Mouse (Mus musculus) hindbrain, embryonic 14.5 days (tissue): Measurements from ENCODE around the gene Edar. TPM values are rescaled to one million over a fixed set of nuclear protein-coding genes. Genes with fewer than 3 reads are reported as not detected.

Experiments used
- ATAC-seq: fragments of 200-750 bp; cut with Nextera tagmentation; 2 replicates; pipeline ENCODE4 v1.8.0; 2017; ENCODE audit warnings: moderate number of reproducible peaks, mild to moderate bottlenecking, moderate TSS enrichment, moderate library complexity; ENCODE audit not compliant: low FRiP score
- DNase-seq: peaks from one replicate; pipeline ENCODE4 v3.0.0-alpha.2; 2015; ENCODE audit warnings: low spot score
- H3K27ac ChIP-seq: fragments of 300-500 bp; sonication (generic); 2 replicates; pipeline ENCODE4 v1.5.1; 2014; ENCODE audit warnings: mild to moderate bottlenecking, moderate library complexity
- H3K27me3 ChIP-seq: fragments of 300-500 bp; sonication (generic); 2 replicates; pipeline ENCODE4 v1.6.1; 2014; ENCODE audit warnings: mild to moderate bottlenecking, low read length, mixed read lengths; ENCODE audit not compliant: control insufficient read depth, insufficient read depth
- H3K36me3 ChIP-seq: fragments of 300-500 bp; sonication (generic); replicated peaks from 2 replicates; pipeline ENCODE4 v1.6.1; 2014; ENCODE audit not compliant: control insufficient read depth, insufficient read depth
- H3K4me1 ChIP-seq: fragments of 300-500 bp; sonication (generic); replicated peaks from 2 replicates; pipeline ENCODE4 v1.6.1; 2014; ENCODE audit warnings: antibody characterized with exemption, low read length, mixed read lengths; ENCODE audit not compliant: control insufficient read depth, insufficient read depth
- H3K4me2 ChIP-seq: fragments of 300-500 bp; sonication (generic); replicated peaks from 2 replicates; pipeline ENCODE4 v1.6.1; 2014; ENCODE audit warnings: mild to moderate bottlenecking, moderate library complexity
- H3K4me3 ChIP-seq: fragments of 300-500 bp; sonication (generic); replicated peaks from 2 replicates; pipeline ENCODE4 v1.5.1; 2014; ENCODE audit warnings: mild to moderate bottlenecking, low read length
- H3K9ac ChIP-seq: fragments of 300-500 bp; sonication (generic); 2 replicates; pipeline ENCODE4 v1.6.1; 2014
- H3K9me3 ChIP-seq: fragments of 300-500 bp; sonication (generic); 2 replicates; pipeline ENCODE4 v1.6.1; 2016; ENCODE audit warnings: low read length; ENCODE audit not compliant: control insufficient read depth
- WGBS: fragments of 180-500 bp; shearing (Covaris S2); extraction: QIAGEN DNeasy Blood & Tissue Kit; methylation state at CpG from one replicate; pipeline ENCODE4 v1.1.7; 2014; 5-methylcytosine and 5-hydroxymethylcytosine counted together
- polyA plus RNA-seq: library from polyadenylated mRNA; unstranded; fragments of >200 nt; fragmentation: Nextera tagmentation; extraction: Ambion mirVana; gene quantifications from 2 replicates; pipeline ENCODE4 v1.2.1, GENCODE M21; 2014

Gene Edar
- polyA plus RNA-seq, 1 experiment from 2014 or later, result 0.24 TPM

GRCm38 (mm10) chr10:58691051-58691450 lies 15.6 kb upstream of the Edar start:
- Histone ChIP-seq H3K27ac (no peak overlapping the region), H3K4me2 (no peak overlapping the region), H3K36me3 (no peaks in the 10 kb centered on the region), H3K27me3 (no peaks in the 10 kb centered on the region), H3K9me3 (no peaks in the 10 kb centered on the region), H3K9ac (no peak overlapping the region), H3K4me3 (no peak overlapping the region), H3K4me1 (no peaks in the 10 kb centered on the region)
- 83% methylated on average over 6 of the region's 7 CpGs for WGBS
- DNase-seq, result no peak
- ATAC-seq, result no peak

GRCm38 (mm10) chr10:58679298-58679697 lies 3.8 kb upstream of the Edar start:
- 84% methylated on average over 6 of the region's 6 CpGs for WGBS
- ATAC-seq, result no peak
- no peak overlapping the region for H3K9ac ChIP-seq

GRCm38 (mm10) chr10:58673278-58674061 lies 2.0 kb downstream of the Edar start:
- peaks cover 8% of the 10 kb centered on the region; the same call in 1 of the 2 replicates for H3K4me1 ChIP-seq
- H3K9ac ChIP-seq, result no peak overlapping the region
- H3K9me3 ChIP-seq, result no peaks in the 10 kb centered on the region
- peak overlapping the region; percentile 48 for H3K27ac ChIP-seq
- no peaks in the 10 kb centered on the region for H3K36me3 ChIP-seq
- 24% methylated on average over 15 of the region's 15 CpGs for WGBS
- ATAC-seq (peak; percentile 66), DNase-seq (peak; percentile 80)
- no peaks in the 10 kb centered on the region for H3K27me3 ChIP-seq
- H3K4me2 ChIP-seq, result peak overlapping the region; percentile 31
- H3K4me3 ChIP-seq, result no peak overlapping the region

More at GRCm38 (mm10) chr10:58679298-58679697, 3.8 kb upstream of the Edar start:
- DNase-seq, result no peak
- Histone ChIP-seq H3K9me3 (no peaks in the 10 kb centered on the region), H3K27ac (no peak overlapping the region), H3K4me2 (no peak overlapping the region), H3K4me1 (0 out of 2 replicates have a peak, but pooled peaks cover 4% of the 10 kb centered on the region), H3K4me3 (no peak overlapping the region), H3K36me3 (no peaks in the 10 kb centered on the region), H3K27me3 (no peaks in the 10 kb centered on the region)

- H3K4me3 ChIP-seq, result no peak overlapping the region
- DNase-seq (no peak), ATAC-seq (no peak; the same call in 1 of the 2 replicates)
- no peak overlapping the region for H3K4me2 ChIP-seq
- H3K27ac ChIP-seq, result peak overlapping the region; percentile 48
- peaks cover 8% of the 10 kb centered on the region; the same call in 1 of the 2 replicates for H3K4me1 ChIP-seq
- no peaks in the 10 kb centered on the region for H3K27me3 ChIP-seq
- H3K36me3 ChIP-seq, result no peaks in the 10 kb centered on the region
- 29% methylated on average over 10 of the region's 10 CpGs for WGBS
- H3K9ac ChIP-seq, result no peak overlapping the region
- H3K9me3 ChIP-seq, result no peaks in the 10 kb centered on the region
Observed at GRCm38 (mm10) chr10:58672557-58673277, 2.7 kb downstream of the Edar start.

- ATAC-seq, result peak; percentile 48; the same call in 1 of the 2 replicates
- Histone ChIP-seq H3K9me3 (no peaks in the 10 kb centered on the region), H3K36me3 (no peaks in the 10 kb centered on the region), H3K4me3 (no peak overlapping the region), H3K4me2 (no peak overlapping the region), H3K27ac (no peak overlapping the region), H3K4me1 (no peaks in the 10 kb centered on the region), H3K9ac (no peak overlapping the region), H3K27me3 (no peaks in the 10 kb centered on the region)
- 79% methylated on average over 5 of the region's 5 CpGs for WGBS
- DNase-seq, result no peak
Observed at GRCm38 (mm10) chr10:58663868-58664267, 11.6 kb downstream of the Edar start.

GRCm38 (mm10) chr10:58663417-58663816 lies 12.0 kb downstream of the Edar start:
- ATAC-seq, result peak; percentile 67; the same call in 1 of the 2 replicates
- 72% methylated on average over 6 of the region's 6 CpGs for WGBS
- no peaks in the 10 kb centered on the region for H3K27me3 ChIP-seq
- H3K4me3 ChIP-seq, result no peak overlapping the region
- DNase-seq, result no peak
- no peaks in the 10 kb centered on the region for H3K36me3 ChIP-seq
- H3K9ac ChIP-seq, result no peak overlapping the region
- H3K27ac ChIP-seq, result no peak overlapping the region
- H3K4me1 ChIP-seq, result no peaks in the 10 kb centered on the region
- H3K4me2 ChIP-seq, result no peak overlapping the region
- H3K9me3 ChIP-seq, result no peaks in the 10 kb centered on the region

GRCm38 (mm10) chr10:58659268-58659986 lies 16.0 kb downstream of the Edar start:
- H3K9me3 ChIP-seq, result no peaks in the 10 kb centered on the region
- H3K4me3 ChIP-seq, result no peak overlapping the region
- DNase-seq (no peak), ATAC-seq (no peak)
- H3K4me2 ChIP-seq, result no peak overlapping the region
- WGBS, result 73% methylated on average over 11 of the region's 11 CpGs
- no peaks in the 10 kb centered on the region for H3K36me3 ChIP-seq
- H3K27me3 ChIP-seq, result no peaks in the 10 kb centered on the region
- H3K9ac ChIP-seq, result no peak overlapping the region
- H3K27ac ChIP-seq, result no peak overlapping the region
- no peaks in the 10 kb centered on the region for H3K4me1 ChIP-seq

GRCm38 (mm10) chr10:58657731-58658130 lies 17.7 kb downstream of the Edar start:
- H3K36me3 ChIP-seq, result no peaks in the 10 kb centered on the region
- H3K4me3 ChIP-seq, result no peak overlapping the region
- H3K9me3 ChIP-seq, result no peaks in the 10 kb centered on the region
- no peak overlapping the region for H3K9ac ChIP-seq
- H3K27ac ChIP-seq, result no peak overlapping the region
- no peak for ATAC-seq
- WGBS, result 63% methylated on average over 2 of the region's 2 CpGs
- no peak for DNase-seq
- no peaks in the 10 kb centered on the region for H3K27me3 ChIP-seq
- no peak overlapping the region for H3K4me2 ChIP-seq
- H3K4me1 ChIP-seq, result no peaks in the 10 kb centered on the region

- Histone ChIP-seq H3K4me1 (peaks cover 12% of the 10 kb centered on the region; the same call in 1 of the 2 replicates), H3K36me3 (no peaks in the 10 kb centered on the region), H3K4me3 (no peak overlapping the region), H3K27ac (no peak overlapping the region), H3K9ac (no peak overlapping the region), H3K9me3 (no peaks in the 10 kb centered on the region), H3K27me3 (no peaks in the 10 kb centered on the region), H3K4me2 (no peak overlapping the region)
- ATAC-seq (no peak), DNase-seq (no peak)
- 72% methylated on average over 3 of the region's 3 CpGs for WGBS
Observed at GRCm38 (mm10) chr10:58653679-58654078, 21.8 kb downstream of the Edar start.
